Mouse (Mus musculus) testis, adult 10 weeks (tissue): Measurements from ENCODE around the gene Yrdc. TPM values are rescaled to one million over a fixed set of nuclear protein-coding genes. Genes with fewer than 3 reads are reported as not detected.

Experiments
- polyA plus RNA-seq: library from polyadenylated mRNA; stranded (reverse); fragments of 350-450 nt; fragmentation: Illumina TruSeq; extraction: RNeasy Lipid Tissue Mini Kit (QIAGEN cat#74804); gene quantifications from one replicate; pipeline ENCODE4 v1.2.3, GENCODE M21; 2014; ENCODE audit warnings: low read depth, low replicate concordance

Yrdc gene
- 31.1 TPM for polyA plus RNA-seq

GRCm38 (mm10) chr4:124850261-124850913 lies at the start of gene Yrdc:
TSS of gene Yrdc (plus strand) at chr4:124850679.

GRCm38 (mm10) chr4:124801552-124802308 lies 48.7 kb upstream of the Yrdc start, which contains the start of gene Mtf1:
TSS of gene Mtf1 (plus strand) at chr4:124802104.

GRCm38 (mm10) chr4:124850933-124851658 lies 617 bp downstream of the Yrdc start, which contains the start of gene 1110065P20Rik:
TSS of gene 1110065P20Rik (minus strand) at chr4:124851196.

GRCm38 (mm10) chr4:124861283-124862188 lies 11.1 kb downstream of the Yrdc start, which contains the start of gene Maneal:
TSS of gene Maneal (minus strand) at chr4:124862171.

GRCm38 (mm10) chr4:124880599-124880998 lies 30.1 kb downstream of the Yrdc start, which contains the start of gene Epha10:
TSS of gene Epha10 (plus strand) at chr4:124880899.

Other genes starting within 250 kb of the Yrdc start
- not detected for gene 3100002H09Rik, start 239.9 kb upstream of the Yrdc start, polyA plus RNA-seq
- 0.13 TPM for gene Pou3f1, start 193.9 kb upstream of the Yrdc start, polyA plus RNA-seq
- gene Utp11, start 157.1 kb upstream of the Yrdc start, polyA plus RNA-seq: 27.2 TPM
- not detected for gene Fhl3, start 150.0 kb upstream of the Yrdc start, polyA plus RNA-seq
- gene Sf3a3, start 135.9 kb upstream of the Yrdc start, polyA plus RNA-seq: 57.9 TPM
- gene Inpp5b, start 108.8 kb upstream of the Yrdc start, polyA plus RNA-seq: 16.8 TPM
- gene Mtf1, start 48.6 kb upstream of the Yrdc start, polyA plus RNA-seq: 102 TPM
- 4.7 TPM for gene 1110065P20Rik, start 517 bp downstream of the Yrdc start, polyA plus RNA-seq
- gene Maneal, start 11.5 kb downstream of the Yrdc start, polyA plus RNA-seq: 0.07 TPM
- gene Epha10, start 30.2 kb downstream of the Yrdc start, polyA plus RNA-seq: 0.90 TPM
- gene 9930104L06Rik, start 86.4 kb downstream of the Yrdc start, polyA plus RNA-seq: 6.5 TPM
- gene Cdca8, start 88.6 kb downstream of the Yrdc start, polyA plus RNA-seq: 97.7 TPM
- 0.57 TPM for gene Rspo1, start 135.8 kb downstream of the Yrdc start, polyA plus RNA-seq
- gene Gnl2, start 165.9 kb downstream of the Yrdc start, polyA plus RNA-seq: 98.4 TPM
- 56.0 TPM for gene Dnali1, start 215.0 kb downstream of the Yrdc start, polyA plus RNA-seq
- gene Snip1, start 216.0 kb downstream of the Yrdc start, polyA plus RNA-seq: 28.3 TPM
- 46.8 TPM for gene Meaf6, start 234.5 kb downstream of the Yrdc start, polyA plus RNA-seq